Mouse (Mus musculus) cerebellum, adult 11-12 months (tissue): ENCODE measurements around the gene Cops8.

Experiments
- DNase-seq: peaks from one replicate; pipeline ENCODE4 v3.0.0; 2022

Cops8 gene

DNA sequence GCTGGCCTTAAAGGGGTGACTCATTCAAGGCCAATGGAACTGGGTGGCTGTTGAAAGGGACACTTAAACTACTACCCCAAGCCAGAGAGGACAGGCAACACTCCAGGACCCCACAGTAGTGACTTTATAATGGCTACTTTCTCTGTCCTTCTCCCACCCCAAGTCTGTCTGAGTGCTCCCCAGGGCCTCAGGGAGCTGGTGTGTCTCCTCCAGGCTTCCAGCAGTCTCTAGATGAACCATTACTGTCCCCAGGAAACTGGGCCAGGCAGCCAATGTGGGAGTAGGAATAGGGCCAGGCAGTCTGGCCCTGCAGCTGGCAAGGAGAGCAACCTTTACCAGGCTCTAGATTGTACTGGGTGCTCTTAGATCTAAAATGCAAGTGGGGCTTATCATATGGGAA lies 49.0 kb downstream of the Cops8 start:
- no peak for DNase-seq

GRCm38 (mm10) chr1:90652553-90652952 lies 49.8 kb downstream of the Cops8 start:
- DNase-seq = no peak

GRCm38 (mm10) chr1:90656492-90657245 lies 53.9 kb downstream of the Cops8 start:
- DNase-seq = no peak

- DNase-seq = no peak
These were observed 54.7 kb downstream of the Cops8 start for GRCm38 (mm10) chr1:90657292-90658050.

DNA sequence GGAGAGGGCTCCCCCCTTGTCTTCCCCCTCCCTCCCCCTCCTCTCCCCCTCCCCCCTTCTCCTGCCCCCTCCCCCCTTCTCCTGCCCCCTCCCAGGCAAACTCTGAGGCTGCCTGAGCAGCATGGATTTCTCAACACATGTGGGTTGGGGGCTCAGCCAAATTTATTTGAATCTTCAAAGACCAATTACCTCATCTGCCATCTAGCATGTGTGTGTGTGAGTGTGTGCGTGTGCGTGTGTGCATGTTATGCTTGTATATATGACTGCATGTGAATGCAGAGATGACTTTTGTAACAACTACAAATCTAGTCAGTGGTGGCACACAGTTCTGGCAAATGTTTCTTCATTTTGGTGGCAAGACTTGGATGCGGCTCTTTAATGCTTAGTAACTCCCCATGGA lies 55.8 kb downstream of the Cops8 start:
- DNase-seq = no peak

GRCm38 (mm10) chr1:90660150-90660549 lies 57.4 kb downstream of the Cops8 start:
- no peak for DNase-seq

- DNase-seq = no peak
These were observed 59.7 kb downstream of the Cops8 start for GRCm38 (mm10) chr1:90662491-90662890.
